Mouse (Mus musculus): ENCODE data around the gene Megf8. TPM values are rescaled to one million over a fixed set of nuclear protein-coding genes. Genes with fewer than 3 reads are reported as not detected.
A peak's percentile ranks its signal among the peaks of the same experiment; 100 is the strongest.
"Not testable (repeated sequence)": the region's sequence is repeated elsewhere in the genome, so short reads cannot be mapped to it uniquely, and the experiment has no call there.

Gene Megf8
- total RNA-seq, 4 experiments from 2014 or later, result 62.4 to 82.4 (median 71.7) TPM

- DNase-seq, result no peak
Measured at GRCm38 (mm10) chr7:25383891-25384290, 66.9 kb downstream of the Megf8 start.

GRCm38 (mm10) chr7:25384318-25384717, 67.4 kb downstream of the Megf8 start:
- DNase-seq, result no peak

- DNase-seq, result no peak
Measured at GRCm38 (mm10) chr7:25384818-25385217, 67.9 kb downstream of the Megf8 start.

GRCm38 (mm10) chr7:25385259-25385658, 68.3 kb downstream of the Megf8 start:
- no peak for DNase-seq

- peak; percentile 89 for DNase-seq
Measured at GRCm38 (mm10) chr7:25385850-25386555, 69.0 kb downstream of the Megf8 start.

- DNase-seq, result peak; percentile 69
Measured at GRCm38 (mm10) chr7:25387811-25388440, 71.0 kb downstream of the Megf8 start.

- peak; percentile 13 for DNase-seq
Measured at GRCm38 (mm10) chr7:25388916-25389315, 72.0 kb downstream of the Megf8 start.

- peak; percentile 78 for DNase-seq
Measured at GRCm38 (mm10) chr7:25390054-25390770, 73.2 kb downstream of the Megf8 start.

GRCm38 (mm10) chr7:25390986-25391385, 74.0 kb downstream of the Megf8 start:
- peak; percentile 76 for DNase-seq

GRCm38 (mm10) chr7:25391856-25392453, 75.0 kb downstream of the Megf8 start:
- DNase-seq, result no peak

- DNase-seq, result no peak
Measured at GRCm38 (mm10) chr7:25392851-25393250, 75.9 kb downstream of the Megf8 start.

- DNase-seq, result peak; percentile 75
Measured at GRCm38 (mm10) chr7:25393451-25394210, 76.7 kb downstream of the Megf8 start.

GRCm38 (mm10) chr7:25394754-25395153, 77.8 kb downstream of the Megf8 start:
- DNase-seq, result no peak

- no peak for DNase-seq
Measured at GRCm38 (mm10) chr7:25395186-25395557, 78.2 kb downstream of the Megf8 start.

- peak; percentile 97 for DNase-seq
Measured at GRCm38 (mm10) chr7:25395558-25396521, 78.9 kb downstream of the Megf8 start.

- no peak for DNase-seq
Measured at GRCm38 (mm10) chr7:25396621-25397020, 79.7 kb downstream of the Megf8 start.

GRCm38 (mm10) chr7:25398610-25399009, 81.6 kb downstream of the Megf8 start, which contains the start of gene Lipe:
Gene Lipe, minus strand, starts transcription at chr7:25398710.
- DNase-seq, result no peak

GRCm38 (mm10) chr7:25399028-25399427, 82.1 kb downstream of the Megf8 start:
- DNase-seq, result not testable (repeated sequence)

GRCm38 (mm10) chr7:25401551-25401950, 84.6 kb downstream of the Megf8 start:
- DNase-seq, result no peak

- DNase-seq, result peak; percentile 81
Measured at GRCm38 (mm10) chr7:25401986-25402385, 85.0 kb downstream of the Megf8 start.

- DNase-seq, result peak; percentile 69
Measured at GRCm38 (mm10) chr7:25402671-25403101, 85.7 kb downstream of the Megf8 start.

Data from adrenal gland, adult 8-10 months (tissue).